Mouse (Mus musculus): Measurements from ENCODE around the gene Tpsg1. TPM values are rescaled to one million over a fixed set of nuclear protein-coding genes. Genes with fewer than 3 reads are reported as not detected.
A peak's percentile ranks its signal among the peaks of the same experiment; 100 is the strongest.

The Tpsg1 gene
- polyA plus RNA-seq, 1 experiment from 2014 or later: 0.43 TPM

- no peak overlapping the region for H3K4me2 ChIP-seq (replicated peaks)
- no peaks in the 10 kb centered on the region for H3K9me3 ChIP-seq
- no peak for ATAC-seq (ENCODE audit: low FRiP score, low read depth)
- no peaks in the 10 kb centered on the region for H3K27me3 ChIP-seq (replicated peaks)
- no peaks in the 10 kb centered on the region for H3K36me3 ChIP-seq
- 71% methylated on average over 7 of the region's 7 CpGs for WGBS
- no peak overlapping the region for H3K27ac ChIP-seq
- H3K9ac ChIP-seq: no peak overlapping the region
- peaks cover 59% of the 10 kb centered on the region for H3K4me1 ChIP-seq
- no peak overlapping the region for H3K4me3 ChIP-seq
These were observed 40.5 kb downstream of the Tpsg1 start for GRCm38 (mm10) chr17:25409621-25410020.

- no peak overlapping the region for H3K4me3 ChIP-seq
- no peaks in the 10 kb centered on the region for H3K27me3 ChIP-seq (replicated peaks)
- no peaks in the 10 kb centered on the region for H3K36me3 ChIP-seq
- H3K9ac ChIP-seq: no peak overlapping the region
- H3K27ac ChIP-seq: no peak overlapping the region
- peaks cover 59% of the 10 kb centered on the region for H3K4me1 ChIP-seq
- H3K9me3 ChIP-seq: no peaks in the 10 kb centered on the region
- 82% methylated on average over 6 of the region's 6 CpGs for WGBS
- no peak for ATAC-seq (ENCODE audit: low FRiP score, low read depth)
- H3K4me2 ChIP-seq (replicated peaks): no peak overlapping the region
These were observed 41.1 kb downstream of the Tpsg1 start for GRCm38 (mm10) chr17:25410180-25410579.

GRCm38 (mm10) chr17:25410786-25411185 lies 41.7 kb downstream of the Tpsg1 start:
- H3K36me3 ChIP-seq: no peaks in the 10 kb centered on the region
- no peak for ATAC-seq (ENCODE audit: low FRiP score, low read depth)
- no peak overlapping the region for H3K9ac ChIP-seq
- no peak overlapping the region for H3K4me3 ChIP-seq
- no peak overlapping the region for H3K4me2 ChIP-seq (replicated peaks)
- WGBS: 50% methylated on average over 7 of the region's 7 CpGs
- no peaks in the 10 kb centered on the region for H3K27me3 ChIP-seq (replicated peaks)
- H3K4me1 ChIP-seq: peaks cover 59% of the 10 kb centered on the region
- no peaks in the 10 kb centered on the region for H3K9me3 ChIP-seq
- H3K27ac ChIP-seq: no peak overlapping the region

- Histone ChIP-seq H3K9ac (no peak overlapping the region), H3K36me3 (no peaks in the 10 kb centered on the region), H3K27me3 (replicated peaks) (no peaks in the 10 kb centered on the region), H3K4me3 (no peak overlapping the region), H3K4me1 (peaks cover 59% of the 10 kb centered on the region), H3K4me2 (replicated peaks) (no peak overlapping the region), H3K9me3 (no peaks in the 10 kb centered on the region), H3K27ac (no peak overlapping the region)
- no peak for ATAC-seq (ENCODE audit: low FRiP score, low read depth)
- WGBS: 72% methylated on average over 4 of the region's 4 CpGs
These were observed 42.2 kb downstream of the Tpsg1 start for GRCm38 (mm10) chr17:25411251-25411650.

GRCm38 (mm10) chr17:25414209-25414608 lies 45.1 kb downstream of the Tpsg1 start:
- no peak for ATAC-seq (ENCODE audit: low FRiP score, low read depth)
- no peaks in the 10 kb centered on the region for H3K27me3 ChIP-seq (replicated peaks)
- 74% methylated on average over 4 of the region's 4 CpGs for WGBS
- H3K4me2 ChIP-seq (replicated peaks): no peak overlapping the region
- H3K27ac ChIP-seq: no peak overlapping the region
- H3K36me3 ChIP-seq: no peaks in the 10 kb centered on the region
- H3K4me3 ChIP-seq: no peak overlapping the region
- peaks cover 66% of the 10 kb centered on the region for H3K4me1 ChIP-seq
- no peak overlapping the region for H3K9ac ChIP-seq
- H3K9me3 ChIP-seq: no peaks in the 10 kb centered on the region

GRCm38 (mm10) chr17:25414917-25415316 lies 45.8 kb downstream of the Tpsg1 start:
- ATAC-seq (ENCODE audit: low FRiP score, low read depth): no peak
- Histone ChIP-seq H3K4me1 (peaks cover 63% of the 10 kb centered on the region), H3K4me3 (no peak overlapping the region), H3K27ac (0 out of 2 replicates have a peak overlapping the region, but pooled peaks have one; percentile 54), H3K9me3 (no peaks in the 10 kb centered on the region), H3K4me2 (replicated peaks) (peak overlapping the region; percentile 40; the same call in 1 of the 2 replicates), H3K27me3 (replicated peaks) (no peaks in the 10 kb centered on the region), H3K9ac (no peak overlapping the region), H3K36me3 (no peaks in the 10 kb centered on the region)
- WGBS: 36% methylated on average over 3 of the region's 3 CpGs

GRCm38 (mm10) chr17:25415421-25415913 lies 46.4 kb downstream of the Tpsg1 start:
- Histone ChIP-seq H3K36me3 (no peaks in the 10 kb centered on the region), H3K9me3 (no peaks in the 10 kb centered on the region), H3K4me3 (no peak overlapping the region), H3K9ac (peak overlapping the region; percentile 47; the same call in 1 of the 2 replicates), H3K4me1 (peaks cover 59% of the 10 kb centered on the region), H3K4me2 (replicated peaks) (peak overlapping the region; percentile 40), H3K27me3 (replicated peaks) (no peaks in the 10 kb centered on the region), H3K27ac (peak overlapping the region; percentile 54; the same call in 1 of the 2 replicates)
- 1% methylated on average over 5 of the region's 6 CpGs for WGBS
- peak; percentile 51 for ATAC-seq (ENCODE audit: low FRiP score, low read depth)

- Histone ChIP-seq H3K9me3 (no peaks in the 10 kb centered on the region), H3K4me1 (peaks cover 62% of the 10 kb centered on the region), H3K4me2 (replicated peaks) (peak overlapping the region; percentile 40), H3K9ac (peak overlapping the region; percentile 47; the same call in 1 of the 2 replicates), H3K27ac (peak overlapping the region; percentile 54), H3K36me3 (no peaks in the 10 kb centered on the region), H3K4me3 (no peak overlapping the region), H3K27me3 (replicated peaks) (no peaks in the 10 kb centered on the region)
- 31% methylated on average over 3 of the region's 3 CpGs for WGBS
- no peak for ATAC-seq (ENCODE audit: low FRiP score, low read depth)
These were observed 47.1 kb downstream of the Tpsg1 start for GRCm38 (mm10) chr17:25416219-25416618.

GRCm38 (mm10) chr17:25417990-25418389 lies 48.9 kb downstream of the Tpsg1 start:
- 48% methylated on average over 6 of the region's 6 CpGs for WGBS

GRCm38 (mm10) chr17:25418926-25419325 lies 49.9 kb downstream of the Tpsg1 start:
- Histone ChIP-seq H3K9me3 (no peaks in the 10 kb centered on the region), H3K27ac (no peak overlapping the region), H3K4me2 (replicated peaks) (peak overlapping the region; percentile 28), H3K4me1 (peaks cover 56% of the 10 kb centered on the region), H3K9ac (no peak overlapping the region), H3K27me3 (replicated peaks) (no peaks in the 10 kb centered on the region), H3K4me3 (no peak overlapping the region), H3K36me3 (no peaks in the 10 kb centered on the region)
- no peak for ATAC-seq (ENCODE audit: low FRiP score, low read depth)
- 31% methylated on average over 9 of the region's 9 CpGs for WGBS

More at GRCm38 (mm10) chr17:25417990-25418389, 48.9 kb downstream of the Tpsg1 start:
- H3K9me3 ChIP-seq: no peaks in the 10 kb centered on the region
- no peak overlapping the region for H3K27ac ChIP-seq
- peaks cover 59% of the 10 kb centered on the region for H3K4me1 ChIP-seq
- no peak overlapping the region for H3K4me3 ChIP-seq
- H3K36me3 ChIP-seq: no peaks in the 10 kb centered on the region
- no peak for ATAC-seq (ENCODE audit: low FRiP score, low read depth)
- no peaks in the 10 kb centered on the region for H3K27me3 ChIP-seq (replicated peaks)
- H3K4me2 ChIP-seq (replicated peaks): no peak overlapping the region
- H3K9ac ChIP-seq: no peak overlapping the region

- no peak overlapping the region for H3K27ac ChIP-seq
- no peaks in the 10 kb centered on the region for H3K27me3 ChIP-seq (replicated peaks)
- H3K36me3 ChIP-seq: no peaks in the 10 kb centered on the region
- ATAC-seq (ENCODE audit: low FRiP score, low read depth): no peak
- H3K9ac ChIP-seq: no peak overlapping the region
- H3K4me3 ChIP-seq: no peak overlapping the region
- no peak overlapping the region for H3K4me2 ChIP-seq (replicated peaks)
- peaks cover 41% of the 10 kb centered on the region for H3K4me1 ChIP-seq
- no peaks in the 10 kb centered on the region for H3K9me3 ChIP-seq
- 89% methylated on average over 3 of the region's 3 CpGs for WGBS
These were observed 51.9 kb downstream of the Tpsg1 start for GRCm38 (mm10) chr17:25420998-25421397.

Measured in neural tube, embryonic 12.5 days (tissue).